18 mouse cellular contexts compared by ENCODE assay signal in genomic region chr6:127917712-127918111, GRCm38 (mm10). TPM values are rescaled to one million over a fixed set of nuclear protein-coding genes. Genes with fewer than 3 reads are reported as not detected.
DNase-seq lines count a peak whose midpoint lies in the region; ATAC-seq and TF ChIP-seq lines count a peak whose summit lies in the region.
"Had no signal": no experiment of that assay in that cellular context is flagged by ENCODE, and none has a peak within 500 bp of the region (broad histone marks: within the 10 kb centered on the region; RNA-seq: fewer than 3 reads in every experiment).

No protein-coding gene starts in this region.

- no peaks in the 10 kb centered on the region for H3K4me1 ChIP-seq in kidney, postnatal 0 days (replicated peaks; ENCODE audit: insufficient read depth, low read length)
- H3K4me1 ChIP-seq in midbrain, embryonic 10.5 days: peaks cover 15% of the 10 kb centered on the region; the same call in 1 of the 2 replicates
- H3K4me1 ChIP-seq in midbrain, embryonic 13.5 days (replicated peaks): peaks cover 4% of the 10 kb centered on the region
- 0 out of 2 replicates have a peak, but pooled peaks cover 4% of the 10 kb centered on the region for H3K4me1 ChIP-seq in embryonic facial prominence, embryonic 10.5 days
- H3K4me1 ChIP-seq: intestine, embryonic 15.5 days; liver, embryonic 12.5 days had no signal

- H3K27me3 ChIP-seq in kidney, postnatal 0 days (ENCODE audit: insufficient read depth, low read length): no peaks in the 10 kb centered on the region
- H3K27me3 ChIP-seq in midbrain, embryonic 10.5 days (ENCODE audit: low read depth, poor library complexity, severe bottlenecking): no peaks in the 10 kb centered on the region; the same call in 1 of the 2 replicates
- H3K27me3 ChIP-seq in midbrain, embryonic 13.5 days: 0 out of 2 replicates have a peak, but pooled peaks cover 3% of the 10 kb centered on the region
- H3K27me3 ChIP-seq in embryonic facial prominence, embryonic 10.5 days (replicated peaks; ENCODE audit: low read depth, poor library complexity, severe bottlenecking): peaks cover 14% of the 10 kb centered on the region
- H3K27me3 ChIP-seq: intestine, embryonic 15.5 days had no signal

- H3K9ac ChIP-seq in kidney, postnatal 0 days (ENCODE audit: low read depth, low read length): no peak overlapping the region
- no peak overlapping the region for H3K9ac ChIP-seq in midbrain, embryonic 13.5 days (replicated peaks)
- H3K9ac ChIP-seq: hindbrain, embryonic 12.5 days; intestine, embryonic 15.5 days; liver, embryonic 12.5 days had no signal

- H3K9me3 ChIP-seq in kidney, postnatal 0 days (replicated peaks; ENCODE audit: low read length): no peaks in the 10 kb centered on the region
- H3K9me3 ChIP-seq in midbrain, embryonic 10.5 days (replicated peaks): no peaks in the 10 kb centered on the region; the same call in 1 of the 2 replicates
- H3K9me3 ChIP-seq in midbrain, embryonic 13.5 days: no peaks in the 10 kb centered on the region
- H3K9me3 ChIP-seq in embryonic facial prominence, embryonic 10.5 days: no peaks in the 10 kb centered on the region; the same call in 1 of the 2 replicates
- H3K9me3 ChIP-seq: intestine, embryonic 15.5 days; liver, embryonic 12.5 days had no signal

- no peak overlapping the region for H3K27ac ChIP-seq in kidney, postnatal 0 days
- H3K27ac ChIP-seq in midbrain, embryonic 10.5 days (replicated peaks): 0 out of 2 replicates have a peak overlapping the region, but pooled peaks have one; percentile 1
- H3K27ac ChIP-seq in midbrain, embryonic 13.5 days: no peak overlapping the region
- H3K27ac ChIP-seq in embryonic facial prominence, embryonic 10.5 days (replicated peaks): no peak overlapping the region; the same call in 1 of the 2 replicates
- H3K27ac ChIP-seq: hindbrain, embryonic 12.5 days; intestine, embryonic 15.5 days; liver, embryonic 12.5 days had no signal

- ATAC-seq in kidney, postnatal 0 days (replicated peaks; ENCODE audit: low FRiP score, low read depth): no peak
- no peak for ATAC-seq in midbrain, embryonic 13.5 days
- ATAC-seq: CD4-positive, CD25-positive, alpha-beta regulatory T cell, adult 4 months; intestine, embryonic 15.5 days; liver, embryonic 12.5 days had no signal

- peak; percentile 45 for TF ChIP-seq CTCF in kidney, postnatal 0 days (IDR thresholded peaks at IDR 0.05; ENCODE audit: low read depth)

- H3K4me3 ChIP-seq in kidney, postnatal 0 days (replicated peaks; ENCODE audit: low read depth, low read length): no peak overlapping the region
- no peak overlapping the region for H3K4me3 ChIP-seq in midbrain, embryonic 10.5 days
- H3K4me3 ChIP-seq in midbrain, embryonic 13.5 days (replicated peaks): no peak overlapping the region
- H3K4me3 ChIP-seq in embryonic facial prominence, embryonic 10.5 days: no peak overlapping the region
- H3K4me3 ChIP-seq: hindbrain, embryonic 12.5 days; intestine, embryonic 15.5 days; liver, embryonic 12.5 days had no signal

- H3K36me3 ChIP-seq in kidney, postnatal 0 days (ENCODE audit: insufficient read depth, low read length): no peaks in the 10 kb centered on the region
- H3K36me3 ChIP-seq in midbrain, embryonic 10.5 days: peaks cover 14% of the 10 kb centered on the region
- H3K36me3 ChIP-seq in midbrain, embryonic 13.5 days: peaks cover 16% of the 10 kb centered on the region; the same call in 1 of the 2 replicates
- H3K36me3 ChIP-seq in embryonic facial prominence, embryonic 10.5 days (replicated peaks): peaks cover 11% of the 10 kb centered on the region; the same call in 1 of the 2 replicates
- H3K36me3 ChIP-seq: intestine, embryonic 15.5 days; liver, embryonic 12.5 days had no signal

- H3K4me2 ChIP-seq in kidney, postnatal 0 days (ENCODE audit: low read length): no peak overlapping the region
- H3K4me2 ChIP-seq in midbrain, embryonic 13.5 days (replicated peaks): no peak overlapping the region
- H3K4me2 ChIP-seq: hindbrain, embryonic 12.5 days; intestine, embryonic 15.5 days; liver, embryonic 12.5 days had no signal

- DNase-seq in kidney, postnatal 0 days (ENCODE audit: low spot score): peak; percentile 36
- no peak for DNase-seq in kidney, postnatal 25 days
- DNase-seq in midbrain, embryonic 10.5 days (ENCODE audit: low spot score): no peak
- peak; percentile 25 for DNase-seq in ZHBTc4 (ENCODE audit: low read depth, low spot score)
- no peak for DNase-seq in embryonic facial prominence, embryonic 10.5 days (ENCODE audit: low spot score)
- DNase-seq in right cerebral cortex, adult 2 months (ENCODE audit: low spot score in 2 of 2): no peak
- DNase-seq: adrenal gland, adult 8-10 months; cerebellum, adult 18-20 months; gastrocnemius, postnatal 10 days; kidney, postnatal 10 days; layer of hippocampus, adult 9-11 months; lung, postnatal 14 days; thymus, adult 18-20 months had no signal

- WGBS in kidney, postnatal 0 days: 76% methylated on average over 4 of the region's 4 CpGs
- 80% methylated on average over 4 of the region's 4 CpGs for WGBS in midbrain, embryonic 10.5 days
- WGBS in midbrain, embryonic 13.5 days: 73% methylated on average over 4 of the region's 4 CpGs
- WGBS in embryonic facial prominence, embryonic 10.5 days: 74% methylated on average over 4 of the region's 4 CpGs

RNA-seq across cellular contexts. Expression of gene Tspan11, which starts 30.3 kb away (rescaled TPM):
- polyA plus RNA-seq in kidney, postnatal 0 days (2015; fragmentation: Nextera tagmentation; extraction: Ambion mirVana): 5.6 and 6.7 TPM in 2 replicates
- polyA plus RNA-seq in midbrain, embryonic 10.5 days (2016; fragmentation: Nextera tagmentation; extraction: Ambion mirVana): 4.7 and 9.1 TPM in 2 replicates
- polyA plus RNA-seq in midbrain, embryonic 13.5 days (2015; fragmentation: Nextera tagmentation; extraction: Ambion mirVana): 13.9 and 14.6 TPM in 2 replicates
- polyA plus RNA-seq in embryonic facial prominence, embryonic 10.5 days (2016; fragmentation: Nextera tagmentation; extraction: Ambion mirVana): 3.9 and 6.9 TPM in 2 replicates
- polyA plus RNA-seq: CD4-positive, CD25-positive, alpha-beta regulatory T cell, adult 4 months had no signal

Comparison
In these comparisons a context has a peak if more than half of its experiments do, and no peak if none do; other contexts are left out.
1. DNase-seq: peak in kidney, postnatal 0 days (single experiment) and ZHBTc4 (single experiment); none in kidney, postnatal 25 days (0 of 2), midbrain, embryonic 10.5 days (single experiment), embryonic facial prominence, embryonic 10.5 days (single experiment) and right cerebral cortex, adult 2 months (0 of 2).